Mouse (Mus musculus): ENCODE results near the gene Ssh1. TPM values are rescaled to one million over a fixed set of nuclear protein-coding genes. Genes with fewer than 3 reads are reported as not detected.

Ssh1 gene
- total and polyA plus RNA-seq, 3 experiments = 3.0 to 8.2 (median 8.1) TPM

GRCm38 (mm10) chr5:113919060-113919459 is 74.6 kb downstream of the Ssh1 start:
- no peaks in the 10 kb centered on the region for H3K27me3 ChIP-seq (replicated peaks)
- in situ Hi-C loops (cut with MboI; ENCODE audit: low pct_ligation_motif_present, low pct_unique_long_range_greater_than_20kb, low sequenced_read_pairs) = no loop called here
- no peak overlapping the region for H3K9ac ChIP-seq (ENCODE audit: insufficient read depth, low read depth)
- H3K27ac ChIP-seq (ENCODE audit: insufficient read depth, low read depth) = no peak overlapping the region
- no peaks in the 10 kb centered on the region for H3K9me3 ChIP-seq (replicated peaks; ENCODE audit: low read length)
- no peak overlapping the region for H3K4me2 ChIP-seq (ENCODE audit: insufficient read depth, low read depth, poor library complexity, severe bottlenecking)
- H3K4me3 ChIP-seq (replicated peaks in 1 of 3; ENCODE audit: low read depth in 2 of 3, low read length in 2 of 3, poor library complexity in 1 of 3) = no peak overlapping the region
- no peaks in the 10 kb centered on the region for H3K36me3 ChIP-seq (replicated peaks in 1 of 2; ENCODE audit: control insufficient read depth in 1 of 2, insufficient read depth in 1 of 2, low read length in 1 of 2)
- no peaks in the 10 kb centered on the region for H3K79me2 ChIP-seq (replicated peaks; ENCODE audit: control insufficient read depth, extremely low read depth, insufficient read depth, poor library complexity, severe bottlenecking)
- DNase-seq (ENCODE audit: extremely low read depth) = no peak
- TF ChIP-seq CHD2 (IDR thresholded peaks at IDR 0.05; ENCODE audit: low read length) (no peak), NRF1 (IDR thresholded peaks at IDR 0.05; ENCODE audit: low read depth, low read length) (no peak), E2F4 (IDR thresholded peaks at IDR 0.05; ENCODE audit: insufficient replicate concordance, low read depth, low read length) (no peak), POLR2AphosphoS2 (IDR thresholded peaks at IDR 0.05; ENCODE audit: low read depth, low read length) (no peak), RAD21 (IDR thresholded peaks at IDR 0.05; ENCODE audit: low read depth, low read length) (no peak), CTCF (conservative IDR thresholded peaks at IDR 0.05 in 1 of 2, IDR thresholded peaks at IDR 0.05 in 1 of 2; ENCODE audit: low read depth in 2 of 2, low read length in 2 of 2) (no peak), NELFE (IDR thresholded peaks at IDR 0.05; ENCODE audit: low read depth, low read length) (no peak), MAX (IDR thresholded peaks at IDR 0.05; ENCODE audit: low read length) (no peak), ZKSCAN1 (IDR thresholded peaks at IDR 0.05; ENCODE audit: borderline replicate concordance, low read depth, low read length) (no peak), MXI1 (IDR thresholded peaks at IDR 0.05; ENCODE audit: low read depth, low read length) (no peak)
- peaks cover 5 to 14% of the 10 kb centered on the region in 2 experiments; a peak in 3 of 4 replicates for H3K4me1 ChIP-seq (ENCODE audit: control insufficient read depth in 1 of 2, insufficient read depth in 2 of 2)
- dilution Hi-C loops (cut with MboI; ENCODE audit: extremely low pct_ligation_motif_present, extremely low pct_unique_long_range_greater_than_20kb, low sequenced_read_pairs) = no loop called here

GRCm38 (mm10) chr5:113918654-113919053 is 75.0 kb downstream of the Ssh1 start:
- H3K36me3 ChIP-seq (replicated peaks in 1 of 2; ENCODE audit: control insufficient read depth in 1 of 2, insufficient read depth in 1 of 2, low read length in 1 of 2) = no peaks in the 10 kb centered on the region
- dilution Hi-C loops (cut with MboI; ENCODE audit: extremely low pct_ligation_motif_present, extremely low pct_unique_long_range_greater_than_20kb, low sequenced_read_pairs) = no loop called here
- no peak overlapping the region for H3K4me3 ChIP-seq (replicated peaks in 1 of 3; ENCODE audit: low read depth in 2 of 3, low read length in 2 of 3, poor library complexity in 1 of 3)
- in situ Hi-C loops (cut with MboI; ENCODE audit: low pct_ligation_motif_present, low pct_unique_long_range_greater_than_20kb, low sequenced_read_pairs) = no loop called here
- no peak overlapping the region for H3K4me2 ChIP-seq (ENCODE audit: insufficient read depth, low read depth, poor library complexity, severe bottlenecking)
- H3K79me2 ChIP-seq (replicated peaks; ENCODE audit: control insufficient read depth, extremely low read depth, insufficient read depth, poor library complexity, severe bottlenecking) = no peaks in the 10 kb centered on the region
- TF ChIP-seq IRF4 (IDR thresholded peaks at IDR 0.05; ENCODE audit: low read depth, low read length) = no peak
- TF ChIP-seq JUN (IDR thresholded peaks at IDR 0.05; ENCODE audit: insufficient read depth, low read depth, low read length) = no peak
- no peak for TF ChIP-seq JUND (conservative IDR thresholded peaks at IDR 0.05; ENCODE audit: low read depth, low read length)
- no peak for TF ChIP-seq TBP (conservative IDR thresholded peaks at IDR 0.05; ENCODE audit: low read depth, low read length)
- no peak for TF ChIP-seq BHLHE40 (IDR thresholded peaks at IDR 0.05; ENCODE audit: low read depth, low read length)
- no peak for TF ChIP-seq MEF2A (IDR thresholded peaks at IDR 0.05; ENCODE audit: borderline replicate concordance, low read depth, low read length)
- no peak overlapping the region for H3K9ac ChIP-seq (ENCODE audit: insufficient read depth, low read depth)
- H3K27me3 ChIP-seq (replicated peaks) = no peaks in the 10 kb centered on the region
- H3K4me1 ChIP-seq (ENCODE audit: control insufficient read depth in 1 of 2, insufficient read depth in 2 of 2) = peaks cover 5 to 14% of the 10 kb centered on the region in 2 experiments; a peak in 3 of 4 replicates
- no peaks in the 10 kb centered on the region for H3K9me3 ChIP-seq (replicated peaks; ENCODE audit: low read length)
- no peak for DNase-seq (ENCODE audit: extremely low read depth)
- H3K27ac ChIP-seq (ENCODE audit: insufficient read depth, low read depth) = no peak overlapping the region

All from CH12.LX (cell line).